Comparison of ENCODE assay signal across 11 mouse cellular contexts in genomic region chr7:6810556-6810955, GRCm38 (mm10).
DNase-seq lines count a peak whose midpoint lies in the region; ATAC-seq lines count a peak whose summit lies in the region.
"Had no signal": no experiment of that assay in that cellular context is flagged by ENCODE, and none has a peak within 500 bp of the region (broad histone marks: within the 10 kb centered on the region; RNA-seq: fewer than 3 reads in every experiment).

No protein-coding gene starts in this region.

- H3K9me3 ChIP-seq in hindbrain, embryonic 10.5 days, result no peaks in the 10 kb centered on the region

- peaks cover 26% of the 10 kb centered on the region for H3K4me1 ChIP-seq in hindbrain, embryonic 10.5 days (replicated peaks)
- H3K4me1 ChIP-seq: megakaryocyte, embryonic 14.5 days had no signal

- DNase-seq in cerebellum, postnatal 14 days, result peak; percentile 41 to 59
- no peak for DNase-seq in cerebellum, adult 8-10 months
- peak; percentile 64 for DNase-seq in hindbrain, embryonic 10.5 days (ENCODE audit: low spot score)
- peak; percentile 53 for DNase-seq in left cerebral cortex, postnatal 4 days
- peak; percentile 58 for DNase-seq in right cerebral cortex, postnatal 14 days
- DNase-seq in heart, adult 9 months (ENCODE audit: low spot score in 2 of 2), result no peak
- no peak for DNase-seq in gastrocnemius, postnatal 36 days
- DNase-seq: adrenal gland, postnatal 10 days; kidney, adult 9 months had no signal

- H3K36me3 ChIP-seq in hindbrain, embryonic 10.5 days, result no peaks in the 10 kb centered on the region

- no peak overlapping the region for H3K4me3 ChIP-seq in hindbrain, embryonic 10.5 days
- H3K4me3 ChIP-seq: megakaryocyte, embryonic 14.5 days had no signal

- WGBS in hindbrain, embryonic 10.5 days, result 40% methylated on average over 3 of the region's 3 CpGs

- no peak for ATAC-seq in activated CD4-positive, CD25-positive, alpha-beta regulatory T cell, adult 4 months

- H3K27ac ChIP-seq in hindbrain, embryonic 10.5 days, result no peak overlapping the region

- intact Hi-C loops in left cerebral cortex, postnatal 4 days (cut with DNase I), result loop anchor here (10.0 kb wide), 1 partner anchor 56 kb away; no protein-coding TSS in a partner anchor
- intact Hi-C loops in gastrocnemius, postnatal 36 days (cut with DNase I), result no loop called here

- no peaks in the 10 kb centered on the region for H3K27me3 ChIP-seq in hindbrain, embryonic 10.5 days (ENCODE audit: insufficient read depth, poor library complexity, severe bottlenecking)
- H3K27me3 ChIP-seq: megakaryocyte, embryonic 14.5 days had no signal

Comparison
In these comparisons a context has a peak if more than half of its experiments do, and no peak if none do; other contexts are left out.
1. DNase-seq: peak in cerebellum, postnatal 14 days (2 of 2), hindbrain, embryonic 10.5 days (single experiment), left cerebral cortex, postnatal 4 days (single experiment) and right cerebral cortex, postnatal 14 days (single experiment); none in cerebellum, adult 8-10 months (single experiment), heart, adult 9 months (0 of 2) and gastrocnemius, postnatal 36 days (0 of 2).